ENCODE assay signal across 8 mouse cellular contexts in genomic region chr3:52413187-52413746, GRCm38 (mm10).
DNase-seq lines count a peak whose midpoint lies in the region; ATAC-seq and TF ChIP-seq lines count a peak whose summit lies in the region.

No protein-coding gene starts in this region.

- H3K4me1 ChIP-seq in kidney, embryonic 16.5 days (ENCODE audit: insufficient read depth, low read length), result peaks cover 39% of the 10 kb centered on the region
- peaks cover 8% of the 10 kb centered on the region; the same call in 1 of the 2 replicates for H3K4me1 ChIP-seq in kidney, postnatal 0 days (replicated peaks; ENCODE audit: insufficient read depth, low read length)
- peaks cover 22% of the 10 kb centered on the region for H3K4me1 ChIP-seq in neural tube, embryonic 13.5 days (replicated peaks)
- H3K4me1 ChIP-seq in thymus, adult 2 months (replicated peaks; ENCODE audit: control insufficient read depth, insufficient read depth, low read length), result peaks cover 17% of the 10 kb centered on the region

- H3K36me3 ChIP-seq in kidney, embryonic 16.5 days (ENCODE audit: insufficient read depth, low read length), result no peaks in the 10 kb centered on the region
- no peaks in the 10 kb centered on the region for H3K36me3 ChIP-seq in kidney, postnatal 0 days (ENCODE audit: insufficient read depth, low read length)
- no peaks in the 10 kb centered on the region for H3K36me3 ChIP-seq in neural tube, embryonic 13.5 days
- H3K36me3 ChIP-seq in thymus, adult 2 months (ENCODE audit: control insufficient read depth, insufficient read depth, low read length), result no peaks in the 10 kb centered on the region

- H3K9ac ChIP-seq in kidney, embryonic 16.5 days (replicated peaks; ENCODE audit: low read length), result no peak overlapping the region
- no peak overlapping the region for H3K9ac ChIP-seq in kidney, postnatal 0 days (ENCODE audit: low read depth, low read length)
- H3K9ac ChIP-seq in neural tube, embryonic 13.5 days, result no peak overlapping the region

- ATAC-seq in kidney, embryonic 16.5 days (ENCODE audit: low FRiP score, low TSS enrichment), result 0 out of 2 replicates have a peak, but pooled peaks have one; percentile 43
- ATAC-seq in kidney, postnatal 0 days (replicated peaks; ENCODE audit: low FRiP score, low read depth), result no peak; the same call in 1 of the 2 replicates
- ATAC-seq in neural tube, embryonic 13.5 days (ENCODE audit: low read depth), result no peak

- H3K9me3 ChIP-seq in kidney, embryonic 16.5 days (ENCODE audit: low read length), result no peaks in the 10 kb centered on the region
- no peaks in the 10 kb centered on the region for H3K9me3 ChIP-seq in kidney, postnatal 0 days (replicated peaks; ENCODE audit: low read length)
- H3K9me3 ChIP-seq in neural tube, embryonic 13.5 days, result no peaks in the 10 kb centered on the region

- TF ChIP-seq POLR2A in thymus, adult 2 months (IDR thresholded peaks at IDR 0.05; ENCODE audit: control insufficient read depth, extremely low read depth, insufficient read depth, low read length, poor library complexity), result no peak

- peak overlapping the region; percentile 7; the same call in 1 of the 2 replicates for H3K4me2 ChIP-seq in kidney, embryonic 16.5 days (replicated peaks; ENCODE audit: low read depth, low read length)
- H3K4me2 ChIP-seq in kidney, postnatal 0 days (ENCODE audit: low read length), result no peak overlapping the region
- peak overlapping the region; percentile 9; the same call in 1 of the 2 replicates for H3K4me2 ChIP-seq in neural tube, embryonic 13.5 days

- no peaks in the 10 kb centered on the region for H3K27me3 ChIP-seq in kidney, embryonic 16.5 days (ENCODE audit: insufficient read depth, low read length)
- no peaks in the 10 kb centered on the region for H3K27me3 ChIP-seq in kidney, postnatal 0 days (ENCODE audit: insufficient read depth, low read length)
- peaks cover 3% of the 10 kb centered on the region; the same call in 1 of the 2 replicates for H3K27me3 ChIP-seq in neural tube, embryonic 13.5 days
- H3K27me3 ChIP-seq in thymus, adult 2 months (ENCODE audit: control insufficient read depth, insufficient read depth, low read length), result no peaks in the 10 kb centered on the region

- WGBS in kidney, embryonic 16.5 days, result 15% methylated on average over 10 of the region's 10 CpGs
- WGBS in kidney, postnatal 0 days, result 14% methylated on average over 10 of the region's 10 CpGs
- 7% methylated on average over 10 of the region's 10 CpGs for WGBS in neural tube, embryonic 13.5 days
- 81% methylated on average over 10 of the region's 10 CpGs for WGBS in thymus, adult 2 months

- DNase-seq in kidney, adult 11 months, result no peak
- peak; percentile 69 for DNase-seq in embryo, embryonic 9.5 days (ENCODE audit: extremely low spot score)
- DNase-seq in kidney, postnatal 0 days (ENCODE audit: low spot score), result peak; percentile 69
- DNase-seq in thymus, adult 2 months, result no peak
- no peak for DNase-seq in urinary bladder, postnatal 10 days (ENCODE audit: low spot score)
- no peak for DNase-seq in left cerebral cortex, adult 9 months (ENCODE audit: low spot score in 2 of 2)

- no peak overlapping the region for H3K4me3 ChIP-seq in kidney, embryonic 16.5 days (ENCODE audit: low read length)
- no peak overlapping the region for H3K4me3 ChIP-seq in kidney, postnatal 0 days (replicated peaks; ENCODE audit: low read depth, low read length)
- no peak overlapping the region for H3K4me3 ChIP-seq in neural tube, embryonic 13.5 days
- H3K4me3 ChIP-seq in thymus, adult 2 months (ENCODE audit: control insufficient read depth, insufficient read depth, low read length), result no peak overlapping the region

- no peak for TF ChIP-seq CTCF in kidney, postnatal 0 days (IDR thresholded peaks at IDR 0.05; ENCODE audit: low read depth)
- TF ChIP-seq CTCF in thymus, adult 2 months (IDR thresholded peaks at IDR 0.05; ENCODE audit: borderline replicate concordance, control insufficient read depth, extremely low read depth, insufficient read depth, low read length, poor library complexity), result no peak

- H3K27ac ChIP-seq in kidney, embryonic 16.5 days (ENCODE audit: low read length), result peak overlapping the region; percentile 20
- H3K27ac ChIP-seq in kidney, postnatal 0 days, result no peak overlapping the region
- H3K27ac ChIP-seq in neural tube, embryonic 13.5 days (replicated peaks), result no peak overlapping the region
- no peak overlapping the region for H3K27ac ChIP-seq in thymus, adult 2 months (ENCODE audit: control insufficient read depth, insufficient read depth, low read length)

Comparison
In these comparisons a context has a peak if more than half of its experiments do, and no peak if none do; other contexts are left out.
1. DNase-seq: peak in embryo, embryonic 9.5 days (single experiment) and kidney, postnatal 0 days (single experiment); none in kidney, adult 11 months (single experiment), thymus, adult 2 months (single experiment), urinary bladder, postnatal 10 days (single experiment) and left cerebral cortex, adult 9 months (0 of 2).